8 mouse cellular contexts compared by ENCODE assay signal in the genomic region with DNA sequence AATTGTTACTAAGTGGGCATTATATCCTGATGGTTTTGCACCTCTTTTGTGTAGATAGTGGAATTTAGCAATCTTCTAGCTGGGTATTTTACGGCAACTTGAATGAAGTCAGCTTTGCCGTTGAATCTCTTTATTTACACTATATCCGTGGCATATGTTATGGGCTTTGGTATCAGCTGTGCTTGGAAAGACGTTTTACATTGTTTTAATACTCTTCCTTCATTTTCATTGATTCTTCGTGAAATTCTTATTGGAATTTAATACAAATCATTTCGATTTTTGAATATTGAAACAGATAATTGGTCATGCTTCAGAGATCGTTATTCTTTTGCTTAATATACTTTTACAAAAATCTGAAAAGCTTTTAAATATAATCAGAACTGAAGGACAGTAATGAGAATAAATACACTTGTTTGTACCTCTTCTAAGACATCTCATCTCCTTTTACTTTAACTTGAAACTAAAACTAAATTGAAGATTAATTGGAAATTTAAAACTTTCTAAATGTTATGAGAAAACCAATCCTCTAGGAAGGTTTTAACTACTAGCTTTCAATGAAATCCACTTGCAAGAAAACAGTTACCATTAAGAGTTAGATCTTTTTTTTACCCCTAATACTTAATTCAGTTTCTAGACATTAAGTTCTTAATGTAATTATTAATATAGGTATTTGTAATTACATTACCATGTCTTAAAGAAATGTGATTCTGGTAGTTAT. TPM values are rescaled to one million over a fixed set of nuclear protein-coding genes. Genes with fewer than 3 reads are reported as not detected.
DNase-seq lines count a peak whose midpoint lies in the region; ATAC-seq and TF ChIP-seq lines count a peak whose summit lies in the region.

No protein-coding gene starts in this region.

- ATAC-seq in forebrain, embryonic 15.5 days (replicated peaks): no peak
- no peak for ATAC-seq in liver, embryonic 16.5 days (ENCODE audit: low read depth)

- H3K4me2 ChIP-seq in forebrain, embryonic 15.5 days (replicated peaks): peak overlapping the region; percentile 73
- H3K4me2 ChIP-seq in liver, embryonic 16.5 days (ENCODE audit: low read depth, low read length): peak overlapping the region; percentile 68

- H3K4me3 ChIP-seq in heart, embryonic 10.5 days: peak overlapping the region; percentile 99
- peak overlapping the region; percentile 99 for H3K4me3 ChIP-seq in E14TG2a.4 (replicated peaks; ENCODE audit: low read length)
- H3K4me3 ChIP-seq in forebrain, embryonic 15.5 days: peak overlapping the region; percentile 98
- H3K4me3 ChIP-seq in liver, embryonic 16.5 days (ENCODE audit: low read depth, low read length): peak overlapping the region; percentile 100

- 5% methylated on average over 7 of the region's 7 CpGs for WGBS in heart, embryonic 10.5 days
- 4% methylated on average over 7 of the region's 7 CpGs for WGBS in forebrain, embryonic 15.5 days
- WGBS in liver, embryonic 16.5 days (ENCODE audit: insufficient replicate concordance): 4% methylated on average over 7 of the region's 7 CpGs

- intact Hi-C loops in heart, postnatal 25 days (cut with DNase I): no loop called here

- no peak for TF ChIP-seq CTCF in E14TG2a.4 (conservative IDR thresholded peaks at IDR 0.05; ENCODE audit: low read length)

- no peaks in the 10 kb centered on the region for H3K27me3 ChIP-seq in heart, embryonic 10.5 days (ENCODE audit: insufficient read depth, poor library complexity, severe bottlenecking)
- H3K27me3 ChIP-seq in E14TG2a.4 (ENCODE audit: insufficient read depth, low read length): no peaks in the 10 kb centered on the region
- no peaks in the 10 kb centered on the region for H3K27me3 ChIP-seq in forebrain, embryonic 15.5 days
- no peaks in the 10 kb centered on the region for H3K27me3 ChIP-seq in liver, embryonic 16.5 days (ENCODE audit: control insufficient read depth, insufficient read depth, low read depth, low read length)

- DNase-seq in heart, embryonic 10.5 days (ENCODE audit: low spot score): no peak
- DNase-seq in heart, postnatal 25 days (ENCODE audit: low spot score): no peak
- DNase-seq in adrenal gland, postnatal 14 days: no peak
- no peak for DNase-seq in cerebellum, postnatal 10 days
- no peak for DNase-seq in cerebellum, postnatal 25 days

- H3K36me3 ChIP-seq in heart, embryonic 10.5 days: peaks cover 33% of the 10 kb centered on the region
- peaks cover 40% of the 10 kb centered on the region for H3K36me3 ChIP-seq in E14TG2a.4 (ENCODE audit: insufficient read depth, low read length)
- peaks cover 13% of the 10 kb centered on the region for H3K36me3 ChIP-seq in forebrain, embryonic 15.5 days
- H3K36me3 ChIP-seq in liver, embryonic 16.5 days (ENCODE audit: control insufficient read depth, insufficient read depth): peaks cover 10% of the 10 kb centered on the region; the same call in 1 of the 2 replicates

- H3K9ac ChIP-seq in forebrain, embryonic 15.5 days (replicated peaks): peak overlapping the region; percentile 94
- H3K9ac ChIP-seq in liver, embryonic 16.5 days (ENCODE audit: low read depth, low read length): peak overlapping the region; percentile 99

- 0 out of 2 replicates have a peak, but pooled peaks cover 3% of the 10 kb centered on the region for H3K4me1 ChIP-seq in heart, embryonic 10.5 days
- peaks cover 21% of the 10 kb centered on the region for H3K4me1 ChIP-seq in E14TG2a.4 (replicated peaks; ENCODE audit: low read depth, low read length)
- peaks cover 12% of the 10 kb centered on the region for H3K4me1 ChIP-seq in forebrain, embryonic 15.5 days
- peaks cover 8% of the 10 kb centered on the region for H3K4me1 ChIP-seq in liver, embryonic 16.5 days (ENCODE audit: control insufficient read depth, low read depth, low read length)

- H3K27ac ChIP-seq in heart, embryonic 10.5 days: peak overlapping the region; percentile 99; the same call in 1 of the 2 replicates
- peak overlapping the region; percentile 99 for H3K27ac ChIP-seq in forebrain, embryonic 15.5 days (replicated peaks)
- H3K27ac ChIP-seq in liver, embryonic 16.5 days (ENCODE audit: low read length): no peak overlapping the region

- no peaks in the 10 kb centered on the region for H3K9me3 ChIP-seq in heart, embryonic 10.5 days
- H3K9me3 ChIP-seq in E14TG2a.4 (ENCODE audit: low read length): no peaks in the 10 kb centered on the region
- H3K9me3 ChIP-seq in forebrain, embryonic 15.5 days: no peaks in the 10 kb centered on the region
- no peaks in the 10 kb centered on the region for H3K9me3 ChIP-seq in liver, embryonic 16.5 days (replicated peaks; ENCODE audit: control insufficient read depth, low read length)

RNA-seq across cellular contexts. Expression of a gene that starts 1.5 kb away (rescaled TPM):
- polyA plus RNA-seq in heart, embryonic 10.5 days (2016; fragmentation: Nextera tagmentation; extraction: Ambion mirVana): 16.0 and 20.1 TPM in 2 replicates
- total RNA-seq in heart, postnatal 25 days (2021): 10 to 100 TPM; 24.9 to 27.2 TPM
- 21.1 and 24.2 TPM in 2 replicates for polyA plus RNA-seq in forebrain, embryonic 15.5 days (2015; fragmentation: Nextera tagmentation; extraction: Ambion mirVana)
- 11.4 and 11.6 TPM in 2 replicates for polyA plus RNA-seq in liver, embryonic 16.5 days (2015; fragmentation: Nextera tagmentation; extraction: Ambion mirVana)
- total RNA-seq in adrenal gland, postnatal 14 days (2021): 53.4 and 61.1 TPM in 2 replicates

RNA-seq across cellular contexts. Expression of a gene that starts 32.2 kb away (rescaled TPM):
- polyA plus RNA-seq in heart, embryonic 10.5 days (2016; fragmentation: Nextera tagmentation; extraction: Ambion mirVana): 42.0 and 49.5 TPM in 2 replicates
- total RNA-seq in heart, postnatal 25 days (2021): 10 to 100 TPM; 20.9 to 23.2 TPM
- 51.6 and 55.8 TPM in 2 replicates for polyA plus RNA-seq in forebrain, embryonic 15.5 days (2015; fragmentation: Nextera tagmentation; extraction: Ambion mirVana)
- polyA plus RNA-seq in liver, embryonic 16.5 days (2015; fragmentation: Nextera tagmentation; extraction: Ambion mirVana): 18.5 and 21.3 TPM in 2 replicates
- 36.8 and 37.0 TPM in 2 replicates for total RNA-seq in adrenal gland, postnatal 14 days (2021)
